Mouse (Mus musculus) midbrain, embryonic 14.5 days (tissue): ENCODE data around the gene Inafm1. TPM values are rescaled to one million over a fixed set of nuclear protein-coding genes. Genes with fewer than 3 reads are reported as not detected.

Experiments
- ATAC-seq: fragments of 200-750 bp; cut with Nextera tagmentation; 2 replicates; pipeline ENCODE4 v1.8.0; 2017; ENCODE audit warnings: moderate number of reproducible peaks, moderate library complexity; ENCODE audit not compliant: low FRiP score, low TSS enrichment
- DNase-seq: peaks from one replicate; pipeline ENCODE4 v3.0.0-alpha.2; 2015
- H3K27ac ChIP-seq: fragments of 300-500 bp; sonication (generic); replicated peaks from 2 replicates; pipeline ENCODE4 v1.5.1; 2014; ENCODE audit warnings: mild to moderate bottlenecking, low read depth, low read length, moderate library complexity
- H3K27me3 ChIP-seq: fragments of 300-500 bp; sonication (generic); 2 replicates; pipeline ENCODE4 v1.6.1; 2014; ENCODE audit warnings: low read length, control low read depth, mixed read lengths; ENCODE audit not compliant: control insufficient read depth, insufficient read depth
- H3K36me3 ChIP-seq: fragments of 300-500 bp; sonication (generic); 2 replicates; pipeline ENCODE4 v1.6.1; 2014; ENCODE audit warnings: low read length, control low read depth; ENCODE audit not compliant: control insufficient read depth, insufficient read depth
- H3K4me1 ChIP-seq: fragments of 300-500 bp; sonication (generic); 2 replicates; pipeline ENCODE4 v1.6.1; 2014; ENCODE audit warnings: mild to moderate bottlenecking, antibody characterized with exemption, low read length, control low read depth; ENCODE audit not compliant: control insufficient read depth, insufficient read depth
- H3K4me2 ChIP-seq: fragments of 300-500 bp; sonication (generic); 2 replicates; pipeline ENCODE4 v1.6.1; 2014; ENCODE audit warnings: mild to moderate bottlenecking, low read length, moderate library complexity
- H3K4me3 ChIP-seq: fragments of 300-500 bp; sonication (generic); replicated peaks from 2 replicates; pipeline ENCODE4 v1.5.1; 2014; ENCODE audit warnings: low read depth, low read length
- H3K9ac ChIP-seq: fragments of 300-500 bp; sonication (generic); replicated peaks from 2 replicates; pipeline ENCODE4 v1.6.1; 2014; ENCODE audit warnings: mild to moderate bottlenecking, low read length, moderate library complexity
- H3K9me3 ChIP-seq: fragments of 300-500 bp; sonication (generic); 2 replicates; pipeline ENCODE4 v1.6.1; 2016; ENCODE audit warnings: low read length, control low read depth, mixed read lengths; ENCODE audit not compliant: control insufficient read depth
- WGBS: fragments of 180-500 bp; shearing (Covaris S2); extraction: QIAGEN DNeasy Blood & Tissue Kit; methylation state at CpG from one replicate; pipeline ENCODE4 v1.1.7; 2014; 5-methylcytosine and 5-hydroxymethylcytosine counted together
- polyA plus RNA-seq: library from polyadenylated mRNA; unstranded; fragments of >200 nt; fragmentation: Nextera tagmentation; extraction: Ambion mirVana; gene quantifications from 2 replicates; pipeline ENCODE4 v1.2.1, GENCODE M21; 2014

Inafm1 gene
- 36.4 and 44.7 TPM in 2 replicates for polyA plus RNA-seq

DNA sequence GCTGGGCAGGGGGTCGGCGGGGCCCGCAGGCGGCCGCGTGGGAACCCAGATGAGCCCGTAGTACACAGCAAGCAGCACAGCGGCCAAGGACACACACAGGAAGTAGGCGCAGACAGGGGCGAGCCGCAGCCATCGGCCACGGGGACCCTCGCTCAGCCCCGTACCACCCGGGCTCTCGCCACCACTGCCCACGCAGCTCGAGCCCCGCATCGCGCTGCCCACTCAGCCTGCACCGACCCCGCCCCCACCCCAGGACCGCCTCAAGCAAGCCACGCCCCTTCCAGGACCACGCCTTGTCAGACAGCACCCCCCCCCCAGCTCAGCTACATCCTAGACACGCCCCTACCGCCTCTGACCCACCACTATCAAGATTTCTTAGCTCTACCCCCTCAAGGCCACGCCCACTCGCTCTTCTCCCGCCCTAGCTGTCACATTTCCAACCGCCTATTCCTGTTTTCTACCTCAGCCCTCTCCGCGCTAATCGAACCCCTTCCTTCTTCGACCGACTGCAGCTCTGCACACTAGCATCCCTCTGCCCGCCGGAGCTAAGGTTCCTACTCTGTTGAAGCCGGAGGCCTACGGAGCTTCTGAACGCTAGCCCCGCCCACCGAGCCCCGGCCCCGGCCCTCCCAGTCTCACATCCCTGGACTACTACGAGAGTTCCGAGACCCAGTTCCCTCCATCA lies at the start of gene Inafm1:
Gene Inafm1, minus strand, starts transcription at position 537 of the 685 bp plus-strand sequence.
- Histone ChIP-seq H3K4me1 (peaks cover 22% of the 10 kb centered on the region), H3K9me3 (no peaks in the 10 kb centered on the region), H3K27ac (peak within 1 kb of the TSS; percentile 95), H3K4me2 (peak within 1 kb of the TSS; percentile 88), H3K27me3 (no peaks in the 10 kb centered on the region), H3K9ac (peak within 1 kb of the TSS; percentile 88), H3K4me3 (peak within 1 kb of the TSS; percentile 78), H3K36me3 (peaks cover 33% of the 10 kb centered on the region)
- ATAC-seq (peak; percentile 90), DNase-seq (peak; percentile 95)
- 1% methylated on average over 47 of the region's 49 CpGs for WGBS

DNA sequence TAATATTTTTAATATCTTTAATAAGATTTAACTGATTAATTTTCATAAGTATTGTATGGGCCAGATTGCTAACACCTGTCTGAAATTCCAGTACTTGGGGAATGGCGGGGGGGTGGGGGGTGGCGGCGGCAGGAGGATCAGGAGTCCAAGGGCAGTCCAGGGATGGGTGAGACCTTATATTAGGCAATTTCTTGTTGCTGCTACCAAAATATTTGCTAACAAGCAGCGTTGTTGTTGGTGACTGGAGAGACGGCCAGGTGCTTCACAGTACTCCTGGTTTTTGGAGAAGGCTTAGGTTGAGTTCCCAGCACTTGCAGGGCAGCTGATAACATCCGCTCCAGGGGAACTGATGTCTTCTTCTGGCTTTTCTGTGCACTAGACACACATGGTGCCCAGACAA lies 47.1 kb upstream of the Inafm1 start:
- H3K4me2 ChIP-seq, result no peak overlapping the region
- H3K9ac ChIP-seq, result no peak overlapping the region
- no peak overlapping the region for H3K4me3 ChIP-seq
- H3K4me1 ChIP-seq, result no peaks in the 10 kb centered on the region
- H3K27ac ChIP-seq, result no peak overlapping the region
- H3K9me3 ChIP-seq, result no peaks in the 10 kb centered on the region
- H3K36me3 ChIP-seq, result peaks cover 14% of the 10 kb centered on the region
- WGBS, result 92% methylated on average over 6 of the region's 6 CpGs
- H3K27me3 ChIP-seq, result no peaks in the 10 kb centered on the region
- DNase-seq (no peak), ATAC-seq (no peak)

DNA sequence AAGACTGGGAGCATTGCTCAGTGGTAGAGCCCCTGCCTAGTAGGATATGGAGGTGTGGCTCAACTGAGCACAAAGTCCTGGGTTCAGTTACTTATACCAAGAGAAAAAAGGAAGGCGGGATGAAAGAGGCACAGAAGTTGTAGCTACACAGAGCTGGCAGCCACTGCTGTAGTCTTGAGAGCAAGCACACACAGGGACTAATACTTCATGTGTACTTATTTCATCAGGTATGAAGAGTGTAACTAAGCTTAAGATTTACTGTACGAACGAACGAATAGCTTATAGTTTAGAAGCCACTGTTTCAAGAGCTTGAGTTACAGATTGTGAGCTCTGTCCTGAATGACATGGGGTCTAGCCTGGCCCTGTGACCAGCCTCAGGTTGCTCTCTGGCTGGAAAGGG lies 45.8 kb upstream of the Inafm1 start:
- H3K9ac ChIP-seq, result no peak overlapping the region
- WGBS, result 89% methylated on average over 4 of the region's 4 CpGs
- no peak overlapping the region for H3K27ac ChIP-seq
- no peak overlapping the region for H3K4me2 ChIP-seq
- DNase-seq (no peak), ATAC-seq (no peak)
- no peaks in the 10 kb centered on the region for H3K9me3 ChIP-seq
- no peak overlapping the region for H3K4me3 ChIP-seq
- H3K36me3 ChIP-seq, result peaks cover 10% of the 10 kb centered on the region
- H3K4me1 ChIP-seq, result 0 out of 2 replicates have a peak, but pooled peaks cover 1% of the 10 kb centered on the region
- no peaks in the 10 kb centered on the region for H3K27me3 ChIP-seq

DNA sequence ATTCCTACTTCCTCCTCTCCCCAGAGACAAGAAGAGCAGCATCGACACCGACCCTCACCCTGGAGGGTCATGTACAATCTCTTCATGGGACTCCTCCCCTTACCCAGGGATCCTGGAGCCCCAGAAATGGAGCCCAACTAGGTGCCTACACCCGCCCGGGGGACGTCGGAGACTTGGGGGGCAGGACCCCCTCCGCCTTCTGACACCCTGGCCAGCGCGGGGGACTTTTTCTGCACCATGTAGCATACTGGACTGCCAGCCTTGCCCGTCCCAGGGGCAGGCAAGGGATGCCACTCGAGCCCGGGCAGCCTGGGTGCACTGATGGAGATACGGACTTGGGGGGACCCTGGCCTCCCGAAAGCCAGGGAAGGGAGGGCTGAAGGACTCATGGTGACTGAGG lies 43.7 kb upstream of the Inafm1 start:
- no peak overlapping the region for H3K9ac ChIP-seq
- DNase-seq (no peak), ATAC-seq (no peak)
- H3K4me3 ChIP-seq, result no peak overlapping the region
- H3K4me2 ChIP-seq, result no peak overlapping the region
- peaks cover 7% of the 10 kb centered on the region for H3K36me3 ChIP-seq
- H3K27me3 ChIP-seq, result no peaks in the 10 kb centered on the region
- H3K9me3 ChIP-seq, result no peaks in the 10 kb centered on the region
- H3K27ac ChIP-seq, result no peak overlapping the region
- H3K4me1 ChIP-seq, result peaks cover 16% of the 10 kb centered on the region
- WGBS, result 82% methylated on average over 14 of the region's 14 CpGs

DNA sequence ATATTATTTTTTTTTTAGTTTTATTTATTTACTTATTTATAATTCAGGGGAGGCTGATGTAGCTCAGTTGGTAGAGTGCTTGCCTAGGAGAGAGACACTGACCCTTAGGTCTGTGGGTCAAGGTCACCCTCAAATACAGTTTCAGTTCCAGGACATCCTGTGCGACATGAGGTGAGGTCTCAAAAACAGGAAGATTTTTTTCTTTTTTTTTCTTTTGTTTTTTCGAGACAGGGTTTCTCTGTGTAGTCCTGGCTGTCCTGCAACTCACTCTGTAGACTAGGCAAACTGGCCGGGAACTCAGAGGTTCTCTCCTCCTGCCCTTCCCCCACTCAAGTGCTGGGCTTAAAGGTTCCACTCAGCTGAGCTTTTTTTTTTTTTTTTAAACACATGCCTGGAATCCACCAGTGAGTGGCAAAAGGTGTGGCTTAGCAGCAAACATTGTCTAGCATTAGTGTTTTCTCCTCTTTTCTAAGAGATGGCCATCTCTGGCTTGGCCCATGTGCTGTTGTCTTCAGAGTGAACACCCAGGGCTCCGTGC lies 41.9 kb upstream of the Inafm1 start:
- no peak for DNase-seq
- H3K9me3 ChIP-seq, result no peaks in the 10 kb centered on the region
- no peak overlapping the region for H3K27ac ChIP-seq
- peaks cover 26% of the 10 kb centered on the region for H3K4me1 ChIP-seq
- H3K9ac ChIP-seq, result no peak overlapping the region
- H3K36me3 ChIP-seq, result peaks cover 7% of the 10 kb centered on the region
- WGBS, result 67% methylated on average over 4 of the region's 4 CpGs
- H3K27me3 ChIP-seq, result no peaks in the 10 kb centered on the region
- no peak overlapping the region for H3K4me3 ChIP-seq
- no peak for ATAC-seq
- H3K4me2 ChIP-seq, result no peak overlapping the region

DNA sequence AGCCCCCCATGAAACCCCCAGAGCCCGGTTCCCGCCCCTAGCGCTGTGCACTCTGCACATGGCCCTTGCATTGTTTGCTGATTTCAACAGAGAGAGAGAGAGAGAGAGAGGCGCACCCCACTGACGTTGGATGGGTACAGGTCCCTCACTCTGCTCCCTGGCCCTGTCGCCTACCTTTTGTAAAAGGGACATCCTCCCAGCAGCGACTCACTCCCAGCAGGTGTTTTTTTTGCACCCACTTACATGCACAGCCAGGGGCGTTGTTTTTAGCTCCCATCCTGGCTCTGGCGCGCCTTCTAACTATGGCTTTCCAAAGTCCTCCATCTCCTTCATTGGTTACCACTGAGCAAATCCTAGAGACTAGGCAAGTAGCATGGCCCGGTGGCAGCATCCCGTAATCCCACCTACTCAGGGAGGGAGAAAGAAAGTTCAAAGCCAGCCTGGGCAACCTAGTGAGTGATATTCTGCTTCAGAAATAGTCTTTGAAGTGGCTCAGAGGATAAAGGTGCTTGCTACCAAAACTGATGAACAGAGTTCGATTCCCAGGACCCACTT lies 40.9 kb upstream of the Inafm1 start:
- no peaks in the 10 kb centered on the region for H3K27me3 ChIP-seq
- DNase-seq (no peak), ATAC-seq (no peak)
- peak overlapping the region; percentile 67 for H3K4me3 ChIP-seq
- H3K27ac ChIP-seq, result peak overlapping the region; percentile 95
- 8% methylated on average over 13 of the region's 13 CpGs for WGBS
- H3K9ac ChIP-seq, result peak overlapping the region; percentile 88
- H3K4me1 ChIP-seq, result peaks cover 32% of the 10 kb centered on the region
- no peaks in the 10 kb centered on the region for H3K9me3 ChIP-seq
- H3K36me3 ChIP-seq, result peaks cover 7% of the 10 kb centered on the region
- peak overlapping the region; percentile 97 for H3K4me2 ChIP-seq

DNA sequence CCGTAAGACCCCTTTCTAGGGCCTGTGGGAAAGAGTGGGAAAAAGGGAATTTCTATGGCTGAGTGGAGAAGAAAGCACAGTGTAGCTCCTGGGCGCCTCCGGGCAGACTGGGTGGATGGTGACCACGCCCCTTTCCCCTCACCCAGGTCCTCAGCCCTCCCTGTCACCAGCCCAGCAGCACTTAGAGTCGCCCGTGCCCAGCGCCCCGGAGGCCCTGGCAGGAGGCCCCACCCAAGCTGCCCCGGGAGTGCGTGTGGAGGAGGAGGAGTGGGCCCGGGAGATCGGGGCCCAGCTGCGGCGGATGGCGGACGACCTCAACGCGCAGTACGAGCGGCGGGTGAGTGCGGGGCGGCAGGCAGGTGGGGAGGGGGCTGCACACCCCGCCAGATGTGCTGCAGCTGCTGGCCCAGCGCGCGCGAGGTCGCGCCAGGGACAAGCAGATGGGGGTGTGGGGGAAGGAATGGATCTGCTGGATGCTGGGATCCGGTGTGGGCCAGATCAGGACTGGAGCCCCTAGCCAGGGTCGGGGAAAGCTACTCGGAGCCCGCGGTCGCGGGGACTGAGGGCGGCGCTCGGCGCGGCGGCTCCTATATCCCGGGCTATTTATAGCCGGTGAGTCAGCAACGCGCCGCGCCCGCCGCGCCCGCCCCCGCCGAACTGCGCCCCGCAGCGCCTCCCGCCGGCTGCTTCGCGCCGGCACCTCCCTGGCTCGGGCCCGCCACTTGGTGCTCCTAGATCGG lies 40.2 kb upstream of the Inafm1 start:
- H3K27ac ChIP-seq, result peak overlapping the region; percentile 95
- peak overlapping the region; percentile 97 for H3K4me2 ChIP-seq
- DNase-seq (peak; percentile 89), ATAC-seq (peak; percentile 54)
- no peaks in the 10 kb centered on the region for H3K27me3 ChIP-seq
- peak overlapping the region; percentile 67 for H3K4me3 ChIP-seq
- peak overlapping the region; percentile 88 for H3K9ac ChIP-seq
- under 1% methylated on average over 66 of the region's 66 CpGs for WGBS
- H3K9me3 ChIP-seq, result no peaks in the 10 kb centered on the region
- H3K4me1 ChIP-seq, result peaks cover 32% of the 10 kb centered on the region
- H3K36me3 ChIP-seq, result peaks cover 7% of the 10 kb centered on the region

DNA sequence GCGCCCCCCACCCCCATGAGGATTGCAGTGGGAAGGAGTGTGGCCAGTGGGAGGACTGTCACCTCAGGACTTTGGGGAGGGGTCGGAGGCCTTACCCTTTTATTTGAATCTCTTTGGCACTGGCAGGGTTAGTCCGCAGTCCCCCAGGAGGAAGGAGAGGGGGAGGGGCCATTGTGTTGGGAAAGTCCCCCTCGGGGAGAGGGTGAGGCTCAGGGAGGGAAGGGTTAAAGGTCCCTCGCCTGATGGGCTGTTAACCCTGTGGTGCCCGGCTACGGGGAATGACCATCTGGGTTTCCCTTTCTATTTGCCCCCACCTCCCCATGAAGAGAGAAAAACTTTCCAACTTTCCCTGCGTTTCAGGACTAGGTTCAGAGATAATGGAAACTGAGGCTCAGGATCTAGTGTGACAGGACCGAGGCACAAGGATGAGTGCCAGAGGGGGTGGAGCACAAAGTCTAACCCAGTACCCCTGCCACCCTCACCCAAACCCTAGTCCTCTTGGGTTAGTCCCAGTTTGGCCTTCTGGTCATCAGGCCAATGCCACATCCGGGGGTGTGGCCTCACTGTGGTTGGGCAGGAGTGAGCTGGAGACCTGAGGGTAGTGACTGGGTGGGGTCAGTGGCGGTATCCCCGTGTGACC lies 39.4 kb upstream of the Inafm1 start:
- WGBS, result 1% methylated on average over 12 of the region's 12 CpGs
- no peak for ATAC-seq

More for the DNA sequence above, 39.4 kb upstream of the Inafm1 start:
- DNase-seq, result peak; percentile 76
- Histone ChIP-seq H3K27me3 (no peaks in the 10 kb centered on the region), H3K9ac (peak overlapping the region; percentile 89), H3K36me3 (peaks cover 7% of the 10 kb centered on the region), H3K4me1 (peaks cover 32% of the 10 kb centered on the region), H3K9me3 (no peaks in the 10 kb centered on the region), H3K4me2 (peak overlapping the region; percentile 97), H3K4me3 (peak overlapping the region; percentile 67), H3K27ac (peak overlapping the region; percentile 95)
